In genomic region chr10:81383802-81384604, GRCm38 (mm10) we compare ENCODE assay signal across 8 mouse cellular contexts. TPM values are rescaled to one million over a fixed set of nuclear protein-coding genes. Genes with fewer than 3 reads are reported as not detected.
A peak's percentile ranks its signal among the peaks of the same experiment; 100 is the strongest.
DNase-seq lines count a peak whose midpoint lies in the region; ATAC-seq lines count a peak whose summit lies in the region.

Gene Dohh, plus strand, starts transcription at chr10:81384428.
Gene Gm48551, plus strand, starts transcription at chr10:81384466.

- DNase-seq in B cell, adult 2 months = peak; percentile 96 to 98
- peak; percentile 100 for DNase-seq in brain, adult 2 months (ENCODE audit: low read depth, low spot score)
- peak; percentile 99 for DNase-seq in heart, embryonic 10.5 days (ENCODE audit: low spot score)
- DNase-seq in liver = peak; percentile 100
- DNase-seq in spleen, postnatal 4 days (ENCODE audit: low spot score in 2 of 2) = peak; percentile 100

- H3K4me1 ChIP-seq in heart, embryonic 10.5 days = peaks cover 36% of the 10 kb centered on the region
- H3K4me1 ChIP-seq in kidney, embryonic 15.5 days = peaks cover 23% of the 10 kb centered on the region

- WGBS in heart, embryonic 10.5 days = 6% methylated on average over 54 of the region's 54 CpGs
- WGBS in kidney, embryonic 15.5 days = 8% methylated on average over 54 of the region's 54 CpGs

- H3K27ac ChIP-seq in heart, embryonic 10.5 days = peak within 1 kb of the TSS; percentile 93
- H3K27ac ChIP-seq in kidney, embryonic 15.5 days = peak within 1 kb of the TSS; percentile 91

- no peaks in the 10 kb centered on the region for H3K27me3 ChIP-seq in heart, embryonic 10.5 days (ENCODE audit: insufficient read depth, poor library complexity, severe bottlenecking)
- H3K27me3 ChIP-seq in kidney, embryonic 15.5 days = no peaks in the 10 kb centered on the region

- H3K9me3 ChIP-seq in heart, embryonic 10.5 days = no peaks in the 10 kb centered on the region
- H3K9me3 ChIP-seq in kidney, embryonic 15.5 days (replicated peaks) = no peaks in the 10 kb centered on the region

- H3K4me2 ChIP-seq in kidney, embryonic 15.5 days = peak within 1 kb of the TSS; percentile 90

- peaks cover 34% of the 10 kb centered on the region for H3K36me3 ChIP-seq in heart, embryonic 10.5 days
- H3K36me3 ChIP-seq in kidney, embryonic 15.5 days = peaks cover 34% of the 10 kb centered on the region

- H3K4me3 ChIP-seq in heart, embryonic 10.5 days = peak within 1 kb of the TSS; percentile 96
- peak within 1 kb of the TSS; percentile 96 for H3K4me3 ChIP-seq in kidney, embryonic 15.5 days (replicated peaks)

- H3K9ac ChIP-seq in kidney, embryonic 15.5 days = peak within 1 kb of the TSS; percentile 83

- peak; percentile 65 for ATAC-seq in erythroblast, adult 5-6 weeks (replicated peaks; ENCODE audit: low FRiP score, poor library complexity, severe bottlenecking)
- ATAC-seq in kidney, embryonic 15.5 days (replicated peaks; ENCODE audit: low FRiP score) = peak; percentile 93
- peak; percentile 83 for ATAC-seq in monocyte, adult 5-6 weeks (replicated peaks; ENCODE audit: insufficient number of reproducible peaks, low FRiP score, low TSS enrichment, poor library complexity, severe bottlenecking)

RNA-seq across cellular contexts. Expression of gene Dohh, which starts in this region (rescaled TPM):
- total RNA-seq in erythroblast, adult 5-6 weeks (2015; ENCODE audit: low replicate concordance) = 10.4 and 11.7 TPM in 2 replicates
- total RNA-seq in erythroblast, adult 5-6 weeks (2017; ENCODE audit: low replicate concordance) = 32.5 and 33.7 TPM in 2 replicates
- 100 and 105 TPM in 2 replicates for polyA plus RNA-seq in heart, embryonic 10.5 days (2016; fragmentation: Nextera tagmentation; extraction: Ambion mirVana)
- polyA plus RNA-seq in kidney, embryonic 15.5 days (2015; fragmentation: Nextera tagmentation; extraction: Ambion mirVana) = 79.7 and 82.2 TPM in 2 replicates
- total RNA-seq in monocyte, adult 5-6 weeks (2017) = 18.6 to 22.3 TPM (median 20.9 TPM) in 3 replicates

RNA-seq across cellular contexts. Expression of gene Gm48551, which starts in this region (rescaled TPM):
- total RNA-seq in erythroblast, adult 5-6 weeks (2015; ENCODE audit: low replicate concordance) = 2.5 and 3.7 TPM in 2 replicates
- 1.3 TPM in 1 of 2 replicates, not detected in the other for total RNA-seq in erythroblast, adult 5-6 weeks (2017; ENCODE audit: low replicate concordance)
- polyA plus RNA-seq in heart, embryonic 10.5 days (2016; fragmentation: Nextera tagmentation; extraction: Ambion mirVana) = 2.2 and 3.1 TPM in 2 replicates
- polyA plus RNA-seq in kidney, embryonic 15.5 days (2015; fragmentation: Nextera tagmentation; extraction: Ambion mirVana) = 2.5 and 4.1 TPM in 2 replicates
- total RNA-seq in monocyte, adult 5-6 weeks (2017) = 2.3 to 3.7 TPM in 2 of 3 replicates, not detected in the other

Comparison
In these comparisons a context has a peak if more than half of its experiments do, and no peak if none do; other contexts are left out.
1. Peak in every context shown above with its lines: DNase-seq, ATAC-seq, H3K4me3 ChIP-seq and H3K27ac ChIP-seq.